Mouse (Mus musculus): Measurements from ENCODE around the gene Slc25a47. TPM values are rescaled to one million over a fixed set of nuclear protein-coding genes. Genes with fewer than 3 reads are reported as not detected.

The Slc25a47 gene
- 1 to 10 TPM; 1.2 to 2.6 TPM for polyA plus RNA-seq (2017; shearing (Covaris generic))

DNA sequence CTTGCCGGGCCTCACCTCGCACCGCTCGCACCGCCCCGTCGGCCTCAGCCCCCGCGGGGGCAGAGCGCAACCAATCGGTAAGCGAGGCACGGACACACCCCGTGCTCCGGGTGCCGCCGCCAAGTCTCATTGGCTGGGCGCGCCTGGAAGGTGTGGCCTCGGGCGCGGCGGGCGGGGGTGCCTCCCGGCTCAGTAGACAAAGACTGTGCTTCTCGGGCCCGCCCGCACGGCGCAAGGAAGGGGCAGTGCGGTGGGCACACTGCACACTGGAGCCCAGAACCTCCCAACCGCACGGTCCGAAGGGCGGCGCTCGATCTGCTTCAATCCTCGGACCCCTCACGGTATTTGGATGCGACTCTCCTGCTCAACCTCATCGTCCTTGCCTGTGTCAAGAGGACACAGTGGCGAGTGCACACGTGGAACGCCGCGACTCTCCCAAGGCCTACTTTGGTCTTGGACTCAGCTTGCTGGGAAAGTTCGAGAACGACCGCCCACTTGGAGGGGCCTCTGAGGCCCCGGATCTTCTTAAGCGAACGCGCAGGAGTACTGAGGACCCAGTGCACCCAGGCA lies at the start of gene Slc25a47, which contains the start of gene Slc25a29:
Slc25a47 (plus strand) TSS at position 207 of the 570 bp plus-strand sequence.
Slc25a29 (minus strand) TSS at position 44 of the 570 bp plus-strand sequence.
- ATAC-seq, result peak; percentile 99

DNA sequence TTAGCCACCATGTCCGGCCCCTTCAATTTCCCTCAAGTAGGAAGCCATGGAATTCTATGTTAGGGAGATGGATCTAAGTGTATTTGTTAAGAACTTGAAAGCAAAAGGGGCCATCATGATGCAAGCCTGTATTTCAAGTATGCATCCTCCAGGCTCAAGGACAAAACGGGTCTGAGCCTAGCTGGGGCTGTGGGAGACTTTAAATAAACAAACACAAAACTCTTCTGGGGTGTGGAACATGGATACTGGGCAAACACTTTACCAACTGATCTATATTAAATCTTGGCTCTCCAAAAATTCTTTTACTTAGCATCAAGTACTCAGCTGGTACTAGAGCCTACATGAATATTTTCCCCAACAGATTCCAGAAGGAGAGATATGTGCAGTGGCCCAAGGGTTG lies 48.5 kb upstream of the Slc25a47 start:
- ATAC-seq, result no peak

DNA sequence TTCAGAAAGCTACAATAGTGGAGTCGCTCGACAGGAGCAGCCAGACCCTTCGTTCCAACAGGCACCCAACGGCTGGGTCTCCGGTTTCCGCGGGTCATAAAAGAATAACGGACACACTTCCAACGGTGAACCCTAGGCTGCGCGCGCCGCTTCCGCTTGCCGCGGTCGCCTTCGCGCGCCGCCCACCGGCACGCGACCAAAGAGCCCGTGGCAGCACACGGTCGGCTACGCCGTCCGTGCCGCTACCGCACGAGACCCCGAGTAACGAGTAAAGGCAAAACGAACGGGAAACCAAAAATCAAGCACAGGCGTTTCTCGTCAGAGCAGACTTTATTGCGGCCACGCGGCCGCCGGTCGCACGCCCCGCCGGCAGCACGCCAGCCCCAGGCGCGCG lies 43.7 kb upstream of the Slc25a47 start:
- peak; percentile 47 for ATAC-seq

DNA sequence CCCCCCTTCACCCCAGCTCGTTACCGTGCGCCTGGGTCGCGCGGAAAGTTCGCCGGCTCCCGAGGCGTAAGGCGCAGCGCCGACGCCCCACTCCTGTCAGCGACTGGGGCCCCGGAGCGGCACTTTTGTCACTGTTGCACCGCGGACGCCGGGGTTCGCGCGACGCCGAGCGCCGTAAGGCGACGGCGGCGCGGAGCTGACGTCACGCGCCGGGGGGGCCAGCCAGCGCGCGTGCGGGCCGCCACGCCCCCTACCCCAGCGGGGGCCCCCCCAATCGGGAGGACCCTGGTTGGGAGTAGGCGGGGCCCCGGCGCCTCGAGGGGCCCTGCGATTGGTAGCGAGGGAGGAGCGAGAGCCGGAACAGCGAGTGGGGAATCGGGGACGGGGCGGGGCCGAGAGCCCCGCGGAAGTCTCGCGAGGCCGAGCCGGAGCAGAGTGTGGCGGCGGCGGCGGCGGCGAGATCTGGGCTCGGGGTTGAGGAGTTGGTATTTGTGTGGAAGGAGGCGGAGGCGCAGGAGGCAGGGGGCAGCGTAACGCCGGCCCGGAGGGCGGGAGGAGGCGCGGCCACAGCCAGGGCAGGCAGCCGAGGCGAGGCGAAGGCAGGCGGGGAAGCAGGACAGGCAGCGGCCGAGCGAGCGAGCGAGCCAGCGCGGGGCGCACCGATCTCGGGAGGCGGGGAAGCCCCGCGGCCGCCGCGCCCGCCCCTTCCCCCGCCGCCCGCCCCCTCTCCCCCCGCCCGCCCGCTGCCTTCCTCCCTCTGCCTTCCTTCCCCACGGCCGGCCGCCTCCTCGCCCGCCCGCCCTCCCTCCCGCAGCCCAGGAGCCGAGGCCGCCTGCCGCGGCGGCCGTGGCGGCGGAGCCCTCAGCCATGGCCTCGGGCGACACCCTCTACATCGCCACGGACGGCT lies 43.0 kb upstream of the Slc25a47 start, which contains the start of gene Yy1:
Yy1 (plus strand) TSS at position 428 of the 907 bp plus-strand sequence.
- peak; percentile 80 for ATAC-seq

DNA sequence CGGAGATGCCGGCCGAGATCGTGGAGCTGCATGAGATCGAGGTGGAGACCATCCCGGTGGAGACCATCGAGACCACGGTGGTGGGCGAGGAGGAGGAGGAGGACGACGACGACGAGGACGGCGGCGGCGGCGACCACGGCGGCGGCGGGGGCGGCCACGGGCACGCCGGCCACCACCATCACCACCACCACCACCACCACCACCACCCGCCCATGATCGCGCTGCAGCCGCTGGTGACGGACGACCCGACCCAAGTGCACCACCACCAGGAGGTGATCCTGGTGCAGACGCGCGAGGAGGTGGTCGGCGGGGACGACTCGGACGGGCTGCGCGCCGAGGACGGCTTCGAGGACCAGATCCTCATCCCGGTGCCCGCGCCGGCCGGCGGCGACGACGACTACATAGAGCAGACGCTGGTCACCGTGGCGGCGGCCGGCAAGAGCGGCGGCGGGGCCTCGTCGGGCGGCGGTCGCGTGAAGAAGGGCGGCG lies 42.3 kb upstream of the Slc25a47 start:
- no peak for ATAC-seq

DNA sequence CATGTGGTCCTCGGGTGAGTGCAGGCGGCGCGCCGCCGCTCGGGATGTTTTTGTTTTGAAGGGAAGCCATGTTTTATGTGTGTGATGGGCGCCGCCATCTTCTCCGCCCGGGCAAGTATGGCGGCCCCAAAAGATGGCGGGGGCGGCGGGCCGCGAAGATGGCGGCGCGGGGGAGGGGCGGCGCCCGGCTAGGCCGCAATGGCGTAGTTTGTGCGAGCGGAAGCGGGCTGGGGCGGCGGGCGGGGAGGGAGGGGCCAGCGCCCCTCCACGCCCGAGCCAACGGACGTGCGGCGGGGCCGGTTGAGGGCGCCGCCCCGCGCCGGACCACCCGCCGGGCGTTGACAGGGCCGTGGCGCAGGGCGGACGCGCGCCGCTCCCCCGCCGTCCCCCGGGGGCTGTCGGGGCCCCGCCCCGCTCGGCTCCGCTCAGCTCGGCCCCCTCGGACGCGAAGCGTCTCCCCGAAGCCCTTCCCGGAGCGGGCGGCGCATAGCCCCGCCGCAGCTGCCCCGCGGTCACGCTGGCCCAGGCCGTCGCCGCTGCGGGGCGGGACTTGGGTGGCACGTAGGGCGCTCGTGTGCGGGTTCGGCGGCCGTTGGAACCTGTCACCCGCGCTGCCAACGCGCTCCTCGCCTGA lies 41.7 kb upstream of the Slc25a47 start:
- ATAC-seq, result peak; percentile 32

DNA sequence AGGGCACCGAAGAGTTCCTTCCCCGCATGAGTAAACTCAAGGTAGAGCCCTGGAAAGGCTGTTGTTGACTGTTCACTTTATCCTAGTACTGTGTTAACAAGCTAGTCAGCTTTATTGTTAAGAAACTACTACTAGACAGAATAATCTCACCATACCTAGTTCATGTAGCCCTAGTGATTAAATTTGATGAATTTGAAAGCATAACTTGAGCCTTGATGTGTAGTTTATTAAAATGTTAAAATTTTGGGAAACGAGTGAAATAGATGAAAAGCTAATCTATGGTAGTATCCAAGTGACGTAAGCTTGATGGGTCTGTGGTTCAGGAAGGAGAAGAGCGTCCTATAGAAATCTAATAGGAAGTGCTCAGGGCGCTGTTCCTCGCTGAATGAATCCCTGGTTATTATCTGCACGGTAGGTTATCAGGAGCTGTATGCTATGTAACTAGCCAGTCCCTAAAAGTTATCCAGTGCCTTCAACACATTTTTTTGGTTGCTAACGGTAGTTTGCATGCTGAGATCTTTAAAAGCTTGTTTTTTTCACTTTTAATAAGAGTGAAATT lies 40.8 kb upstream of the Slc25a47 start:
- ATAC-seq, result no peak

DNA sequence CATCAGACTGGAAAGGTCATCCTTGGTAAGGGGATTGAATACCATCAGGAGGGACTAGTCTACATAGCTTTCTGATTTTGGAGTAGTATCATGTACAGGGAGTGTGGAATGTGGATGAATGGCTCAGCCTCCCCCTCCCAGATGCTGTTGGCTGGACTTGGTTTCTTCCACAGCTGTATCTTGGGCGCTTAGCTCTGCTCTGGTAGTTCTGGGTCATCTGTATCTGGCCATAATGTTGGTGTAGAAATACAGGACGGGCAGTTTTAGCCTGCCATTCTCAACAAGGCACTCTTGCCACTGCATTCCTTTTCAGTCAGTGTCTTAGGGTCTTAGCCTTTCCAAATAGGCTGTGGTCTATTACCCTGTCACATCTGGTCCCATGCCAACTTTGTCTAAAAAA lies 34.2 kb upstream of the Slc25a47 start:
- no peak for ATAC-seq

DNA sequence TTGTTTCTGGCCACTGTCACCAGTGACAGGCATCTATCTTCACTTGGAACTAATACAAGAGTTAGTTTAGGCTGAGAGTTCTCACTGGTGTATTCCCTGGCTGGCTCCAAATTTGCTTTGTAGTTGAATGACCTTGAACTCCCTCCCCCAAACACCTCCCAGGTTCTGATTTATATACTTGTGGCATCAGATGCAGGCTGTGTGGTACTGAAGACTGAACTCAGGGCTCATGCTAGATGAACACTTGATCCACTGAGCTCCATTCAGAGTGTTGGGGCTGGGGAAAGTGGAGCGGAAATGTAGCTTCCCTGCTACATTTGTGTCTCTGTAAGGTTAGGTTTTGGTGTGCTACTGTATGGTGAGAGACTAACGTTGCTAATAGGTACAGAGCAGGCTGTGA lies 31.5 kb upstream of the Slc25a47 start:
- no peak for ATAC-seq

DNA sequence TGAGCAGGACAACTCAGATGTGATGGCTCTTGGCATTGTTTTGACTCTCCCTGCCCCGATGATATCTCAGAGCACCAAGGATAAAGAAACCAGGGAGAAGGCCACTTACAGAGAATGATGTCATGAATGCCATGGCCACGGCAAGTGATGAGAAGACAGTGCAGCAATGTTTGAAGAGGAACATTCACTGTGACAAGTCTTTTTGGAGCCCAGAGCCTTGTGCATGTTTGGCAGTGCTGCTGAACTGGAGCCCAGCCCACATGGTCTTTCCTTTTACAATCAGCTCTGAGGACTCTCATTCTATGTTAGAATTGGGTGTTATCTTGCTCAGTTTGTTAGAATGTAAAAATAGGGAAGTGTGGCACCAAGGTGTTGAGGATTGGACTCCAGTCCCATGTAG lies 27.4 kb upstream of the Slc25a47 start:
- ATAC-seq, result no peak

DNA sequence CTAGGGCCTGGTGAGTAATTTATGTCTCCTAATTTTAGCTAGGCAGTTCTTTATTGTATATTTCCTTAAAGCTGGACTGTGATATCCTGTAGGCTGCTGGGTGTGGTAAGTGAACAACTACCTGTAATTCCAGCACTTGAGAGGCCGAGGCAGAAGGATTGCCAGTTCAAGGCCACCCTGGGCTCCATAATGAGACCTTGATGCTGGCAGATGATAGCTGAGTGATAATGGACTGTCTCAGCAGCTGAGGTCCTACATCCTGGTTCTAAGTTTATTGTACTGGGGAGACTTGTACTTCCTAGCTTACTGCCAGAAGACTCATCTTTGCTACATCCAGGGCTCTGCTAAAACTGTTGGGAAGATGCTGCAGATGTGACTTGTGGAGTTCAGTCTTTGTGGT lies 26.1 kb upstream of the Slc25a47 start:
- ATAC-seq, result no peak

DNA sequence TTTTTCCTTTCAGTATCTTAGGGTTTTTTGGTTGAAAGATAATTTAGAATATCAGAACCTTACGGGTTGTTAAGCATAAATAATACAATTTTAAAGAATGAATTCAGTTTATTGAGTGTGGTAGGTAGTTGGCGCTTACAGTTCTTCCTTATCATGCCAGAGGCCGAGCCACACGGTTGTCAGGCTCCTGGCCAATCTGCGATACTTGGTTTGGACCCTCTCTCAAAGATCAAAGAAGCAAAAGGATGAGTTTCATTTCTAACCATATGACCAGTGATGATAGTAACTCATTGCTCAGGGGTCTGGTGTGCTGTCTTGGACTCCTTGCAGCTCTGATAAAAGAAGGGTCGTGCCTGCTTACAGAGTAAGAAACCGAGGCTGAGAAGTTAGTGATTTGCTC lies 25.5 kb upstream of the Slc25a47 start:
- no peak for ATAC-seq

DNA sequence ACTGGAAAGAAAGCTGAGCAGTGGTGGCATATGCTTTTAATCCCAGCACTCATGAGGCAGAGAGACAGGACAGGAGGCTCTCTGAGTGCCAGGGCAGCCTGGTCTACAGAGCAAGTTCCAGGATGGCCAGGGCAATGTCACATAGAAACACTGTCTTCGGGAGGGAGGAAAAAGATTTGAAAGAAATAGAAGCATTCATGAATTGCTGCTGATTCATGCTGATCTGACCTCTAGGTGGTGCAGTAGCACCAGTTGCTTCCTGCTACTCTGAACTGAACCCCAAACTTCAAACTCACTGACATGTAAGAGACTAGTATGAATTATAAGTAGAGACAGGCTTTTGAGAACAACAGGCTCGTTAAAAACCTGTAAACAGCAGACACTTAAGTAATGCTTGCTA lies 24.7 kb upstream of the Slc25a47 start:
- ATAC-seq, result peak; percentile 70

DNA sequence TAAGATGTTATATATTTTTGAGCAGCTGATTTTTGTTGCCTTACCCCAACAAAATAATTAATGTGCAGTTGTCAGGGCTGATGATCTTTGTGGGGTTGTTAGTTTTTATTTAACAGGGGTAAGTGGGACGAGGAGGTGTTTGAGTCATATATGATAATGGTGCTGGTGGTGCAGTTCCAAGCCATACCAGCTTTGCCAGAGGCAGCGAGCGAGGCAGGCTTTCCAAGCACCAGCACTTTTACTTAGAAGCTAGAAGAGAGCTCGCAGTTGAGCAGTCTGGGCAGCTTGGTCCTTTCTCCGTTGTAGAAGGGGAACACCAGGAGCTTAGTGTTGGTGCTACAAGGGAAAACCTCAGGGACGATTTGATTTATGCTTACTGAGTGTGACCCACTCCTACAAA lies 23.4 kb upstream of the Slc25a47 start:
- no peak for ATAC-seq

DNA sequence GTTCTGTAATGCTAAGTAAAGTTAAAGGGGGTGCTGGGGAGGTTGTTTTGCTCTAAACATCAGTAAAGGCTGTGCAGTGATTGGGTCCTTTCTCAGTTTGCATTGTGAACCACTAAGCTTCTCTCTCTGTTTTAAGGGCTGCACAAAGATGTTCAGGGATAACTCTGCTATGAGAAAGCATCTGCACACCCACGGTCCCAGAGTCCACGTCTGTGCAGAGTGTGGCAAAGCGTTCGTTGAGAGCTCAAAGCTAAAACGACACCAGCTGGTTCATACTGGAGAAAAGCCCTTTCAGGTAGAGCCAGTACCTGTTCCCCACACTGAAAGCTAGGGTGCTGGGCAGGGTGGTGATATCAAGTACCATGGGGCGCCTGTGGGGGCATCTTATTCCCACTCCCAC lies 21.4 kb upstream of the Slc25a47 start:
- no peak for ATAC-seq

DNA sequence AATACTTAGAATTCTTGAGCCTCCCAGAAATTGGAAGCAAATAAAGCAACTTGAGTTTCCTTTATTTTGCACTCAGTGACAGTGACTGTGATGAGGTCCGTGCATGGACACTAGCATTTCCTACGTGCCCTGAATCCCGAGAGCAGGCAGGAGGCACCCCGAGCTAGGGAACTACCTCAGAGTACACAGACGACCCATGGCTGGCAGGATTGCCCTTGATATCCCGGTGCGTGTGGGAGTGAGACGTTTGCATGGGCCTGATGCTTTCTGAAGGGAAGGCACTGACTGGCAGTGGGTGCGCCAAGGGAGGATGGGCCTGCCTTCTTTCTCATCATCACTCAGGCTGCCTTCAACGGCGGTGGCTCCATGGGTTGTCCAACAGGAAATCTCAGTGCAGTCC lies 19.3 kb upstream of the Slc25a47 start:
- ATAC-seq, result no peak

DNA sequence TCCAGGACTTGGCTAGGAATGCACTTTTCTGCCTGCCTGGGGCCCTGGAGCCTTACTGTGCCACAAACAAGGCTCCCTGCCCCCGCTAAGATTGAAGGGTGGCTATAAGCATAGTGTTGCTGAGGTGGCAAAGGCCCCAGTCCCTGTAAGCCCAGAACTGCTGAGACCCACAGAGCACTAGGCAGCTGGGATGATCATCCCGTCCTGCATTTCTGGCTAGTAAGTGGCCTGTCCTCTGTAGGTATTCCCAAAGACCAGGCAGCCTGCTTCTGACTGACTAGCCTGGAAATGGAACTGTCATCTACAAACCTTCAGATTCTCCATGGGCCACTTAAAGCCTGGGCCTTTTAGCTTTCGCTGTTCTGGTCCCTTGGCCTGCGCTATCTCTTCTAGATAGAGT lies 15.4 kb upstream of the Slc25a47 start:
- no peak for ATAC-seq

DNA sequence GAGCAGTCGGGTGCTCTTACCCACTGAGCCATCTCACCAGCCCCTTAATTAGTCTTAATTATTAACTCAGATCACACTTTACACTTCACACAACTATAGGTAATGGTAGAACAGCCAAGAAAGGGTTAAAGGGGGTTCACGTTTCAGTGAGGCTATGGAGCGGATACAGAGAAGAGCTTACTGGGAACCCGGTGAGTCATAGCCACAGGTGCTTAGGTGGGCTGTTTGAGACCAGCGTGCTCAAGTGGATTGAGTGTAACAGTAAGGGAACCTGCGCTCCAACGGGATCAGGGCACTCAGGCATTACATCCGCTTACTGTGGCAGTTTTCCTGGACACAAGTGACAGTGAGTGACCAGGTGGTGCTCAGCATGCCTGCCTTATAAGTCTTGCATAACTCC lies 12.8 kb upstream of the Slc25a47 start:
- ATAC-seq, result no peak

DNA sequence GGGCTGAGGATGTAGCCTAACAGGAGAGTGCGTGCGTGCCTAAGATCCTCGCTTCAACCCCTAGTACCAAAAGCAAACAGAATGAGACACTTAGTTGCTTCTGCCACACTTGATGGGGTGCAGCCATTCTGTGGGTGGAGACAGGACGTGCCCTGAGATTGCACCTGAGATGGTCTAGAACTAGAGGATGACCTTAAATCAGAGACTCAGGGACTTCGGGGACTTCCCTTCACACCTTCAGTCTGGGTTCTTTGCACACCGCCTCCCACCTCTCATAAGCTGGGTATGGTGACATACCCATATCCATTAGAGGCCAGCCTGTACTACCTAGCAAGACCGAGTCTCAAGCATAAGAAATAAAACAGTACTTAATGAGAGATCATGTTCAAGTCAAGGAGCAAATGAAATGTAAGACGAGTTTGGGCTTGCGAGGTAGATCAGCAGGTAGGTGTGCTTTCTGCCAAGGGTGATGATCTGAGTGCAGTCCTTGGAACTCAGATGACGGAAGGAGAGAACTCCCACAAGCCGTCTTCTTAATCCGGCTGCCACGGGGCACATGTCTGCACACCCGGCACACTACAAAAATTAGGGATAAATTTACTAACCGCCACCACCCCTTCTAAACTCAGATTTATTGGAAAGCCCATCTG lies 11.5 kb upstream of the Slc25a47 start:
- ATAC-seq, result peak; percentile 70

DNA sequence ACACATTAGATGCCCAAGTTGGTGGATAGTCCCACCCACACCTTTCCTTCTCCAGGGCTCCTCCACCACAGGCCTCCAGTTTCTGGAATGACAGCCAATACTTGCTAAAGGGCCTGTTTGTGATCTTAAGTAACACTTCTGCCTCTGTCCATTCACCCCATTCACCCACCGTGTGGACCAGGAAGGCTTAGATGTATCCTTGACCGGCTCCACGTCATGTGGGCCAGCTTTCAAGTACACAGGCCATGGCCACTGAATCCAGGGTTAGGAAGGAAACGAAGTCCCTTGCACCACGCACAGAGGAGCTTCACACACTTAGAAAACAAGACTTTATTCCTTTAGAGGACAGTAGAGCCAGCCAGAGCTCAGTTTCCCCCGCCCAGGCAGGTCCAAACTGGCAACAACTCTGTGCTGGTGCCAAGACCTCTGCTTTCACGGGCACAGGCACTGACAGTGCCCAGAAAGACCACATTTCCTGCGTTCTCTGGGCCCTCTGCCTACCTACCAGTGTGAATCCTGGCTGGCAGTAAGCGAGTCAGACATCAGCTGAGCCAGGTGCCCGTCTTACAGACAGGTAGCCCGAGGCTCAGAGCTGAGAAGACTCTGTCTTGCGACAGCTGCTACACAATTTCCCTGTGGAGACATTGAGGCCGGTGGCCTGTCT lies 10.2 kb upstream of the Slc25a47 start:
- no peak for ATAC-seq

DNA sequence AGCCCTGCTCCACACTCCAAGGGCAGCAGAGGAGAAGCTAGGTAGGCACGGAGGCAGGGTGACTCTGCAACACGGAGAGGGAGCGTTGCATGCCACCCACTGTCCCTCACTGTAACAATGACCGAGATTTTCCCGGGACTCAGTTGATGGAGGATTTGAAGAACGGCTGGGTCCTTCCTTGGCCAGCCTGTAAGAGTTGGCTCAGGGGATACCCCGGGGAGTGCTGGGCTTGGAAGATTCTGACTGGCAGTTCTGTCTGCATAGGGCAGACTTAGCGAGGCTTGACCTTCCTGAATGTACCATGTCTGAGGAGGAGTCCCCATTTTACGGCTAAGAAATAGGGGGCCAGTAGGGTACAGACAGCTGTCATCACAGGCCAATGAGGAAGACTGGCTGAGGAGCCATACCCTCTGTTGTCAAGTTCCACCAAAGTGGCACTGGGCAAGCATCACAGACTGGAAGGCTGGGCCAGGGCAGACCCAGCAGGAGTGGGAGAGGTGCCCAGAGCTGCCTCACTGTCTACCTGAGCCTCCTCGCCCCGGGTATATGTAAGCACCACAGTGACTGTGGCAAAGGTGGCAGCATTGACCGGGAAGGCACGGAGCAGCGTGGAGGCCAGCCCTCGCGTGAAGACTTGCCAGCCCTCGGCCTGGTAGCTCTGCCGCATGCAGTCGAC lies 9.4 kb upstream of the Slc25a47 start:
- ATAC-seq, result no peak

Measured in CD4-positive, CD25-positive, alpha-beta regulatory T cell, adult 4 months (primary cell).